Mouse (Mus musculus) left cerebral cortex, adult 8-10 months (tissue): ENCODE results near the gene Fgf5. TPM values are rescaled to one million over a fixed set of nuclear protein-coding genes. Genes with fewer than 3 reads are reported as not detected.
A peak's percentile ranks its signal among the peaks of the same experiment; 100 is the strongest.

Source experiments
- DNase-seq, 2 experiments: peaks; one replicate each; pipeline ENCODE4 v3.0.0; 2022; ENCODE audit warnings: low spot score in 2 of 2
- total RNA-seq, 4 experiments: library from RNA; stranded (reverse); gene quantifications; 2 replicates each; pipeline ENCODE4 v1.2.4; 2022

Fgf5 gene
- total RNA-seq: 1 to 10 TPM; 2.4 to 3.5 (median 3.0) TPM

DNA sequence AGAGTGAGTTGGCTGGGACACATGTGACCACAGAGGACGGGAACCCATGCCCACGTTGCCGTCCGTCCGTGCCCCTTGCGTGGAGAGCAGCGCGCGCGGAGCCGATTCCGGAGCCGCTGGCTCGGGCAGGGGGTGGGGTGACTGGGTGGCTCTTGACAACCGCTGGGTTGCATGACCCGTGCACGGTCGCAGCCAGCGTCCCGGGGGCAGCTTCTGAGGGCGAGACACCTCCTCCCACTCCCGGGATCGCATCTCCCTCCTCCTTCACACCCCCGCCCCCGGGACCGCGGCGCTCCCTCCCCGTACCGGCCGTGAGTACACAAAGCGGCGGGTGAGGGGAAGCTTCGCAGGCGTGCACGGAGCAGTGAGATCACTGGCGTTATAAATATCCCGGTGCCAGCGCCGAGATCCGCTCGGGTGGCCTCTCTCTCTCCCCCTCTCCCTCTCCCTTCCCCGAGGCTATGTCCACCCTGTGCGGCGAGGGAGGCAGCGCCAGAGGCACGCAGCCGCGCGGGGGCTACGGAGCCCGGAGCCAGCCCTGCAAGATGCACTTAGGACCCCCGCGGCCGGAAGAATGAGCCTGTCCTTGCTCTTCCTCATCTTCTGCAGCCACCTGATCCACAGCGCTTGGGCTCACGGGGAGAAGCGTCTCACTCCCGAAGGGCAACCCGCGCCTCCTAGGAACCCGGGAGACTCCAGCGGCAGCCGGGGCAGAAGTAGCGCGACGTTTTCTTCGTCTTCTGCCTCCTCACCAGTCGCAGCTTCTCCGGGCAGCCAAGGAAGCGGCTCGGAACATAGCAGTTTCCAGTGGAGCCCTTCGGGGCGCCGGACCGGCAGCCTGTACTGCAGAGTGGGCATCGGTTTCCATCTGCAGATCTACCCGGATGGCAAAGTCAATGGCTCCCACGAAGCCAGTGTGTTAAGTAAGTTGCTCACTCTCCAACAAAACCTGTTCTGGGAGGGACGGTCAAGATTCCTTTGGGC, at the start of gene Fgf5:
Gene Fgf5 (plus strand): TSS at position 347 of the 984 bp plus-strand sequence.
- DNase-seq: peak; percentile 18 to 38

GRCm38 (mm10) chr5:98212501-98212900, 41.5 kb upstream of the Fgf5 start:
- no peak for DNase-seq

DNA sequence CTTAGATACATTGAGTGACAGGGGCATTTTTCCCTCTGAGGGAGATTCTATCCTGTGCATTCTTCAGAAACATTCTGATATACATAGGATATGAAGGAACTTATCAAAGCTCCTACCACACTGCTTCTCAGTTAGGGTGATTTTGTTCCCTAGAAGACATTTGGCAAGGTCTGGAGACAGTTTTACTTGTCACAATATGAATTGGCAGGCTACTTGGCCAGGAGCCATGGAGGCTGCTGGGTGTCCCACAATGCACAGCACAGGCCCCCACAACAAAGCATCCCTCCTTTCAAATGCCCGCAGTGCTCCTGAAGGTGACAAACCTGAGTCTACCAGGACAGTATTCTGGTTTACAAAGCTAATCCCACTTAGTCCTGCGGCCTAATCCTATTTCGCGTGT, 32.0 kb upstream of the Fgf5 start:
- no peak for DNase-seq

DNA sequence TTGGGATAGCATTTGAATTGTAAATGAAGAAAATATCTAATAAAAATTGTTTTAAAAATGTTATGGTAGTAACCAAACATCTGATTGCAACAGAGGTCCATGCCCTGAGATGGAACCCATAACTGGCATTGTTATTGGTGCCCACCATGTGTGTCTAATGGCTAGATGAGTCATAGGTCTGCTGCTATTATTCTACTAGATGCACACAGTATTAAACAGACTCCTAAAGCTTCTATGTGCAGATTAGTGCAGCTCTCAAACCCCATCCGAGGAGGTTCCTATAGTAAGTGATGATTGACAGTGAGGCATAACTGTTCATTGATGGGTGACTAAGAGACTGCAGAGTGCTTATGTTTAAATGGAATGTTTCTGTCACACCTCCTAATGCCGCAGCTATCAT, 27.3 kb upstream of the Fgf5 start:
- no peak for DNase-seq

DNA sequence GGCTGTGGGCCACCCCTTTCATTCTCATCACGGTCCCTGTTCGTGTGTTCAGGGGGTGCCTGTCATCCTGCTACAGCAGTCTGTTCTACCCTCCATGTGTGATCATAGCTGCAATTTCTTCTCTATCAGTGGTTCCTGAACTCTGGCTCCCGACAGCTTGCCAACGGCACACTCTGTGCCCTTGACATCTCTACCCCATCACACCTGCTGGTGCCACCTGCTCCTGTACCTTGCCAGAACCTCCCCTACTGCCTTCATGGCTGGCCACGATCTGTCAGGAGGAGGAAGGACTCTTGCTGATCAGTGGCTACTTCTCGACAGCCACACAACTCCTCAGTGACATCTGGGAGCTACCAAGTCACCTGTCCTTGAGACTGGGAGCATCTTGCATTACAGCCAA, 24.5 kb upstream of the Fgf5 start:
- DNase-seq: no peak

GRCm38 (mm10) chr5:98238466-98238865, 15.5 kb upstream of the Fgf5 start:
- no peak for DNase-seq

GRCm38 (mm10) chr5:98241322-98241829, 12.6 kb upstream of the Fgf5 start:
- DNase-seq: no peak

DNA sequence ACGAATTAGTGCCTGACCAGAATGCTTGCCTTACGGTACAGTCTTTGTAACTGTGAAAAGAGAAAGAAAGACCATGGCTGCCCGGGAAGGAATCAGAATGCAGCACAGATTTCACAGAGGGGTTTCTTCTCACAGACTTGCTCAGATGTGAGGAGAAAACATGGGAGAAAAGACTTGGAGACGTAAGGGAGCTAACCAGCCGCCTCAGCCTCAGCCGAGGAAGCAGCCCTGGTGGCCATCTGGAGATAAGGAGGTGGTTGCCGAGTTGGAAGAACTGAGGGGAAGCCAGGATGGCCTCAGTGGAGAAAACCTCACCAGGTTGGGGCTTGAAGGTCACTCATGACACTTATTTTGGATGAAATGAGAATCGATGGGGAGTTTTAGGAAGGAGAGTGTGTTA, 8.7 kb upstream of the Fgf5 start:
- DNase-seq: no peak

GRCm38 (mm10) chr5:98245976-98246375, 8.0 kb upstream of the Fgf5 start:
- peak in 1 of 2 experiments; percentile 63 for DNase-seq

DNA sequence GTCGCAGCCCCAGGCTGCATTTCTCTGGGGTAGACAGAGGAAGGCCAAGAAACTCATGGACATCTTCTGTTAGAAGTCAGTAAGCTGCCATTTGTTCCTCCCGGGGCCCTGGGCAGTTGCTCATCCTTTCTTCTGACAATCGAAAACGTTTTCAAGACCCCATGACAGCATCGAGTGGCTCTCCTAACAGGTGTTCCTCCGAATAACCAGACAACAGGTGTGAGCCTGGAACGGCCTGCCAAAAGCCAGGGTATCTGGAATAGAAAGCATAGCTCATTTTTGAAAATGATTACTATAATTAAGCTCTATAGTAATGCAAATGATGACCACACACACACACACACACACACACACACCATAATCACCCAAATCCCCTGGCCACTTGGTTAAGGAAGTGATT, 7.2 kb upstream of the Fgf5 start:
- DNase-seq: no peak

DNA sequence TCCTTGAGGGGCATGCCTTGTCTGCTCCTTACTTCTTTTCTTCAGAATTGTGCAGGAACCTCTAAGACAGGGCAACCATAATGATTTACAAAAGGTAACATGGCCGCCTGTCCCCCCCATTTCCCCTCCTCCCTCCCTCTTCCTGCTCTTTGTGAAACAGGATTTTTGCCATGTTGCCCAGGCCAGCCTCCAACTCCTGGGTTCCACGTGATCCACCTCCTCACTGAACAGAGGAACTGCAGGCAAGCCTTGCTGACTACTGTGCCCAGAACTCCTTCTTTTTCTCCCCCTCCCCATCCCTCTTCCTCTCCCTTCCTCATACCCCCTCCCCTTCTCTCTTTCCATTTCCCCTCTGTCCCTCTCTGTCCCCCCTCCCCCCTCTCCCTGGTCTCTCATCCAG, 6.5 kb upstream of the Fgf5 start:
- DNase-seq: peak in 1 of 2 experiments; percentile 18

- DNase-seq: no peak
These were observed 837 bp upstream of the Fgf5 start for GRCm38 (mm10) chr5:98253147-98253546.

DNA sequence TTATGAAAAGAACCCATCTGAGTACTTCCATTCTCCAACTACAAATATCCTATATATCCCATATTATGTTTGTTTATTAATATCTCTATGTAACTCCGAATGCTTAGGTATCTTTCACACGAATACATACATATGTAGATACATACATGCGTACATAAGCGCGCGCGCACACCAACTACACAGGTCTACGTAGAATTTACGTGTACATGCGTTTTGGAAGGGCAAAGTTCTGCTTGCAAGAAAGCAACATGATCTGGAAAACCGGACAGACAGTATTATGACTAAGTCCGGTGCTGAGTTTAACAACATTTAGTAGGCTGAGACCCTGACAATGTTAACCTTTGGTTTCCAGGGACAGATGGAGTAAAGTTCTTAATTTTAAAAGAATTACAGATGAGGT, 1.2 kb downstream of the Fgf5 start:
- DNase-seq: no peak

GRCm38 (mm10) chr5:98255760-98256490, 1.9 kb downstream of the Fgf5 start:
- no peak for DNase-seq

DNA sequence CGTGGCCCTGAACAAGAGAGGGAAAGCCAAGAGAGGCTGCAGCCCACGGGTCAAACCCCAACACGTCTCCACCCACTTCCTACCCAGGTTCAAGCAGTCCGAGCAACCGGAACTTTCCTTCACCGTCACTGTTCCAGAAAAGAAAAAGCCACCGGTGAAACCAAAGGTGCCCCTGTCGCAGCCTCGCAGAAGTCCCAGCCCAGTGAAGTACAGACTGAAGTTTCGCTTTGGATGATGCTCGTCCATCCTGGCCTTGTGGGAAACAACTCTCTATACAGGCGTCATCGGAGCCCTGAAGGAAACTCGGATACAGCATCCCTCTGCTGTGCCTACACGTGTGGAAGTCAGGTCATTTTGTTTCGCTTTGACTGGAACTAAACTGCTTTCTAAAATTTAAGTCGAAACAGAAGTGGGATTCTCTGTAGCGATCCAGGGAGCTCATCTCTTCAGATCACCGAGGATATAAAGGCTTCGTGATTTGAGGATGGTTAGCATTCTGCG, 21.4 kb downstream of the Fgf5 start:
- no peak for DNase-seq

GRCm38 (mm10) chr5:98281993-98282392, 28.0 kb downstream of the Fgf5 start:
- no peak for DNase-seq

- DNase-seq: no peak
These were observed 29.9 kb downstream of the Fgf5 start for GRCm38 (mm10) chr5:98283696-98284478.

DNA sequence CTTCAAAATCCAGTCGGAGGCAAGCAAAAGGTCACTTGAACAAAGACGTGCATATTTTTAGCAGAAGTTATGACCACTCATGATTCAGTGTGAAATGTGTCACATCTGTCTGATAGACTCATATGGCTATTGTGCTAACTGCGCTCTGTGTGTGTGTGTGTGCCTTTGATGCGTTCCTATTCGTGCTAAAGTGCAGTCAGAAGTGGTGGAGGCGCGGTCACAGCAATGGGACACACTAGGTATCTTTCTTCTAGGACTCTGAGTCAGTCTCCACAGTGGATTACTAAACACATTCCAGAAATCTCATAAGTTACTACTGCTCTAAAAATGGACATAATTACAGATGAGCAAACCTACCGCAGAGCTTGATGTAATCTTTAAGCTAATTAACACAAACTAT, 36.7 kb downstream of the Fgf5 start:
- DNase-seq: no peak

GRCm38 (mm10) chr5:98292388-98293048, 38.5 kb downstream of the Fgf5 start:
- DNase-seq: no peak

GRCm38 (mm10) chr5:98293049-98293715, 39.2 kb downstream of the Fgf5 start:
- no peak for DNase-seq
